Mouse (Mus musculus) embryonic fibroblast, embryonic 13.5 days (primary cell): ENCODE results near the gene Trim46. TPM values are rescaled to one million over a fixed set of nuclear protein-coding genes. Genes with fewer than 3 reads are reported as not detected.

Source experiments
- H3K27ac ChIP-seq: 2 replicates; pipeline ENCODE4 v1.5.1; 2012; ENCODE audit warnings: low read length, control low read depth, inconsistent platforms; ENCODE audit not compliant: insufficient read depth
- H3K4me1 ChIP-seq: 2 replicates; pipeline ENCODE4 v1.6.1; 2011; ENCODE audit warnings: low read length; ENCODE audit not compliant: control insufficient read depth, insufficient read depth
- H3K4me3 ChIP-seq: 2 replicates; pipeline ENCODE4 v1.5.1; 2011; ENCODE audit warnings: mild to moderate bottlenecking, control low read depth, low read length; ENCODE audit not compliant: insufficient read depth
- CTCF ChIP-seq: IDR thresholded peaks from 2 replicates; pipeline ENCODE4 v1.5.1; 2011; ENCODE audit warnings: mild to moderate bottlenecking, control low read depth, low read length, moderate library complexity, borderline replicate concordance; ENCODE audit not compliant: insufficient read depth
- POLR2A ChIP-seq: IDR thresholded peaks from 2 replicates; pipeline ENCODE4 v1.6.1; 2011; ENCODE audit warnings: low read depth, mild to moderate bottlenecking, control low read depth, low read length, moderate library complexity
- polyA plus RNA-seq: library from polyadenylated mRNA; stranded (reverse); fragments of >200 nt; gene quantifications from 2 replicates; pipeline ENCODE4 v1.2.4, GENCODE M21; 2011; ENCODE audit warnings: low read depth; ENCODE audit not compliant: missing spikeins, insufficient read length

Gene Trim46
- polyA plus RNA-seq, 1 experiment: 24.2 TPM

DNA sequence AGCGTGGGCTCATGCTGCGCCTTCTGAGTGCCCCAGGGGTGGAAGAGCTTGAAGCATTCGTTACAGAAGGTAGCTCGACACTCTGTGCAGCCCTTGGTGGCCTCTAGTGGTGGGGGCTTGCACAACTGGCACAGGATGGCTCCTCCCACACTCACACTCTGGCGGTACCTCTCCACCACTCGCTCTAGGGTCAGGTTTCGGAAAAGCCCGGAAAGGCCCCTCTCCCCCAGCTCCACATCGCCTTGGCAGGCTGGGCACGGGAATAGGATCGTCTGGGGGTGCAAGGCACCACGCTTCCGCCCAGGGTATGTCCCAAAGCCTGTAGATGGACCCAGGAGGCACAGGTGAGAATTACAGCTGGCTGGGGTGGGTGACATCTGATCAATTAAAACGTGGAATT lies 2.5 kb downstream of the Trim46 start:
- TF ChIP-seq CTCF: peak; percentile 67; the same call in 1 of the 2 replicates
- no peak for TF ChIP-seq POLR2A
- Histone ChIP-seq H3K27ac (no peak overlapping the region), H3K4me1 (peaks cover 4% of the 10 kb centered on the region; the same call in 1 of the 2 replicates), H3K4me3 (peak overlapping the region; percentile 12; the same call in 1 of the 2 replicates)

DNA sequence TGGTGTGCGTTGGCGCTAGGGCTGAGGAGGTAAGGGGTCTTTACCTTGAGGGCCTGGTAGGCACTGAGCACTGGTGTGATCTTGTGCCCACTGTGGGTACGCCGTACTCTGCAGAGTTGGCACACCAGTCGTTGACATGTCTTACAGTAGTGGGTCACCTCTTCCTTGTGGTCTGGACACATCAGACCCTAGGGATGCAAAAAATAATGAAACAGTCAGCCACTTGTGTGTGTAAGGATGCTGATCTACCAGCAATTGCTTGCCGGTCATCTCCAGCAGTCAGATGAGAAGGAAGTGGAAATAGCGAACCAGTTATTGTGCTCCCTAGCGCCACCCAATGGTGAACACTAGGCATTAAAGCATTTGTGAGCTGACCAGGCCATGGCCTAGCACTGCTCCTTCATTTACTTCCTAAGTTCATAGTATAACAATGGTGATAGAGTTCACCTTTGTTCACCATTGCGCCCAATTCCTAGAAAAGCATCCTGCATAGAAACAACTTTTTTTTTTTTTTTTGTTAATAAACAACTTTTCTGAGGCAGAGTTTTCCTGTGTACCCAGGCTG lies 3.7 kb downstream of the Trim46 start:
- H3K27ac ChIP-seq: no peak overlapping the region
- no peak overlapping the region for H3K4me3 ChIP-seq
- TF ChIP-seq CTCF (peak; percentile 41; the same call in 1 of the 2 replicates), POLR2A (no peak)
- peaks cover 2% of the 10 kb centered on the region; the same call in 1 of the 2 replicates for H3K4me1 ChIP-seq

DNA sequence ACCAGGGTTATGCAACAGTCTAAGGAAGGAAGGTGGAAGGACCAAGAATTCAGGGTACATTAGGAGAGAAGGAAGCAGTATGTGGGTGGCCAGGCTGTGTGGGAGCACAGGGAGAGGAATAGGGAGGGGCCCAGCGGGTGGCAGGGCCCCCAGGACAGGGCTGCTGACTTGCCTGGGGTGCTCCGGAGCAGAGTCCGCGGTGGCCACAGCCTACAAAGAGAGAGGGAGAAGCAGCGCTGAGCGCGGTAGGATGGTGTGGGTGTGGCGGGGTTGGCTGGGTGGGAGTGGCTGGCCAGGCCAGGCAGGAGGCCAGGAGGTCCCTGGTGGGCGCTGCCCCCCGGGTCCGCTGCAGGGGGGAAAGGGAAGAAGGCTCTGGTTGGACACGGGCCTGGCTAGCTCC lies 7.6 kb downstream of the Trim46 start:
- Histone ChIP-seq H3K4me1 (no peaks in the 10 kb centered on the region), H3K27ac (no peak overlapping the region), H3K4me3 (no peak overlapping the region)
- TF ChIP-seq CTCF (no peak), POLR2A (no peak)

DNA sequence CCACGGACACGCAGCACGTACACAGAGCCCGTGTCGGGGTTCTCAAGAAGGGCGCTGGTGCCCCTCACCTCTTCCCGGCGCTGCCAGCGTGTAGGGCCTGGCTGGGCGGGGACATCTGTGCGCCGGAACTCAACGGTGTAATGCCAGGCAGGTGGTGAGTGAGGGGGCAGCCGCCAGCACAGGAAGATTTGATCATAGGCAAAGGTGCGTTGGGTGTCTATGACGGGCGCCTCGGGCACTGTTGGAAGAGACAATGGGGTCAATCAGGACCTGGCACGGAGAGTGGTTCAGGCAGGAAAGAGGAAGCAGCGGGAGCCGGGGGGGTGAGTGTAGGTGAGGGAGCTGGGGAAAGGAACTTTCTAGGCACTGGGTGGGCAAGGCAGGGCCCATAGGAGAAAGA lies 8.4 kb downstream of the Trim46 start:
- Histone ChIP-seq H3K27ac (no peak overlapping the region), H3K4me1 (no peaks in the 10 kb centered on the region), H3K4me3 (no peak overlapping the region)
- TF ChIP-seq POLR2A (no peak), CTCF (no peak)

DNA sequence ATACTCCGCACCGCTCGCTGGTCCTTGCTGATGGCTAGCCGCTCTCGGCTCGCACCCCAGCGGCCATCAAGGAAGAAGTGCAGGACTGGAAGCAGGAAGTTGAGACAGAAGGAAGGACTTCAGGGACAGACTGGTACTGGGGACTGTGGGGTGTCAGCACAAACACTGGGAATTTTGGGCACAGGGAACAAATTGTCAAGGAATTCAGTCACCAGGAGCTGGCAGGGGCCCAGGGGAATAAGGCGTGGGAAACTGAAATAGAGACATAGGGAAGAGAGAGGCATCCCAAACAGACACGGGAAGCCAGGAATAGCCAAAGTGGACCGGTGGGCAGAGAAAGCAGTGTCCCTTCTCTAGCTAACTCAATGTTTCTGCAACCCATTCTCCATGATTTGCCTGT lies 9.6 kb downstream of the Trim46 start:
- TF ChIP-seq POLR2A: no peak
- TF ChIP-seq CTCF: no peak
- no peaks in the 10 kb centered on the region for H3K4me1 ChIP-seq
- no peak overlapping the region for H3K27ac ChIP-seq
- H3K4me3 ChIP-seq: no peak overlapping the region

DNA sequence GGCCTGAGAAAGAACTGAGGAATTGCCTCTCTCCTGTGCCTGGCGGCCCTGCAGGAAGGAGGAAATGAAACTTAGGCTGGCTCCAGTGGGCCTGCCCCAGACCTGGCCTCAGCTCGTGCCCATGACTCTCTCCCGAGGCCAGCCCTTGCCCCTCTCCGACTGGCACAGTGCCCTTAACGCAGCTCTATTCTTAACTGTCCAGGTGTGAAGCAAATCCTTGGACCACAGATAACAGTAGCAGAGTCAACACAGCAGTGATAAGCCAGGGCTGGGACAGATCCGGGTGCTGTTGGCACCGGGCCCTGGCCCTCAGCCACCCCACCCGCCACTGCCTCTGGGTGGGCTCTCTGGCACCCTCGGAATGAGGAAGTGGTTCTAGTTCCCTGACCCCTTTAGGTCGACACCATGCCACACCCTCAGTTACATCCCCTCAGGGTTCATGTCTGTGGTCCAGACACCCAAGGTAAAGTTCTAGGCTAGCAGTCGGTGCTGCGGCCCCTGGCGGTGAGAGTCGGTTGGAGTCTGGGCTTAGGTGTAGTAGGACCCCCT lies 12.5 kb downstream of the Trim46 start:
- Histone ChIP-seq H3K4me3 (no peak overlapping the region), H3K27ac (no peak overlapping the region), H3K4me1 (no peaks in the 10 kb centered on the region)
- TF ChIP-seq POLR2A (no peak), CTCF (no peak)

DNA sequence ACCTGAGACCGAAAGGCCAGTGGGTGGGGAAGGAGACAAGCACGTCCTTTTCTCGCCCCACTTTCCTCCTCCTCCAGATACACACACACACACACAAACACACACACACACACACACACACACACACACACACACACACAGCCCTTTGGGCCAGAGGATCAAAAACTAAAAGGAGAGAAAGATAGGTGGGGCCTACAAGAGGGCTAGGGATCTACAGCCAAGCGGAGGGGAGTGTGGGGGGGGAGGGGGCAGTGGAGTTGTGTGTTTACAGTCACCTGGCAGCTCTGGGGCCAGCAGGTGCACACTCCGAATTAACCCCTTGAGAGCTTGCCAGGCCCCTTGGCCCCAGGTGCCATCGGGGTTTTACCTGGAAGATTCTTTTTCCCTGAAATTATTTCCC lies 13.5 kb downstream of the Trim46 start:
- no peak overlapping the region for H3K4me3 ChIP-seq
- 0 out of 2 replicates have a peak, but pooled peaks cover 4% of the 10 kb centered on the region for H3K4me1 ChIP-seq
- TF ChIP-seq POLR2A (no peak), CTCF (no peak)
- H3K27ac ChIP-seq: no peak overlapping the region

DNA sequence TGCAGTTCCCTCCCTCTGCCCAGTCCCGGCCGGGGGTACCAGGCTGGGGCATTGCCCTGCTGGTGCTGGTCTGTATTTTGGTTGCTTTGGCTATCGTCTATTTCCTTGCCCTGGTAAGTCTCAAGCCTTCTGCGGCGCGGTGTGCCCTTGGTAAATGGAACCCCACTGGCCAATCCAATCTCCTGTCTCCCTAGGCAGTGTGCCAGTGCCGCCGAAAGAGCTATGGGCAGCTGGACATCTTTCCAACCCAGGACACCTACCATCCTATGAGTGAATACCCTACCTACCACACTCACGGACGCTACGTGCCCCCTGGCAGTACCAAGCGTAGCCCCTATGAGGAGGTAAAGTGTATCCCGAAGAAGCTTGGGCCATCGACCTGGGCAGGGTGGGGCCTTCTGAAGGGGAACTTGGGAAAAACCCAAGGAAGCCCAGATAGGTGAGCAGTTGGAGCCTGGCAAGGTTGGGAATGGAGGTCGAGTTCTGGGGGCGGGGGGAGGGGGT lies 14.3 kb downstream of the Trim46 start:
- TF ChIP-seq CTCF (no peak), POLR2A (no peak)
- H3K4me1 ChIP-seq: 0 out of 2 replicates have a peak, but pooled peaks cover 4% of the 10 kb centered on the region
- H3K4me3 ChIP-seq: no peak overlapping the region
- H3K27ac ChIP-seq: no peak overlapping the region

DNA sequence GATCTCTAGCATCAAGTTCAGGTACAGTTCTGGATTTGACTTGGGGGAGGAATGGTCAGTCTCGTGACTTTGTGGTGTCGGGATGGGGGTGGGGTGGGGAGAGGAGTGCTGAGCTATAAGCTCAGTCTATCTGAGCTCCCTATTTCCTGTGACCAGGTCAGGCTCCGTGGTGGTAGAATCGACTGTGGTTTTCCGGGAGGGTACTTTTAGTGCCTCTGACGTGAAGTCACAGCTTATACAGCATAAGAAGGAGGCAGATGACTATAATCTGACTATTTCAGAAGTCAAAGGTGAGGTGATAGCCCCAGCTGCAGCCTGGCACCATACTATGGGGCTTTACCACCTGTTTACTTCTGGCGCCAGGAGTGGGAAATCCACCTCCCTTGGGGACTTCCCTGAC lies 14.8 kb downstream of the Trim46 start:
- Histone ChIP-seq H3K4me3 (no peak overlapping the region), H3K4me1 (0 out of 2 replicates have a peak, but pooled peaks cover 5% of the 10 kb centered on the region), H3K27ac (no peak overlapping the region)
- no peak for TF ChIP-seq POLR2A
- no peak for TF ChIP-seq CTCF

DNA sequence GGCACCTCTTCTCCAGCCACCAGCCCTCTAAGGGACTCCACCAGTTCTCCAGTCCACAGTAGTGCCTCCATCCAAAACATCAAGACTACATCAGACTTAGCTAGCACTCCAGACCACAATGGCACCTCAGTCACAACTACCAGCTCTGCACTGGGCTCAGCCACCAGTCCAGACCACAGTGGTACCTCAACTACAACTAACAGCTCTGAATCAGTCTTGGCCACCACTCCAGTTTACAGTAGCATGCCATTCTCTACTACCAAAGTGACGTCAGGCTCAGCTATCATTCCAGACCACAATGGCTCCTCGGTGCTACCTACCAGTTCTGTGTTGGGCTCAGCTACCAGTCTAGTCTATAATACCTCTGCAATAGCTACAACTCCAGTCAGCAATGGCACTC lies 15.5 kb downstream of the Trim46 start:
- Histone ChIP-seq H3K27ac (no peak overlapping the region), H3K4me1 (0 out of 2 replicates have a peak, but pooled peaks cover 8% of the 10 kb centered on the region)
- no peak for TF ChIP-seq CTCF
- TF ChIP-seq POLR2A: 0 out of 2 replicates have a peak, but pooled peaks have one; percentile 14

More for the DNA sequence above, 15.5 kb downstream of the Trim46 start:
- H3K4me3 ChIP-seq: no peak overlapping the region
